Mouse (Mus musculus) adrenal gland, adult 2 months (tissue): ENCODE data around the gene Sos1. TPM values are rescaled to one million over a fixed set of nuclear protein-coding genes. Genes with fewer than 3 reads are reported as not detected.
"Not testable (repeated sequence)": the region's sequence is repeated elsewhere in the genome, so short reads cannot be mapped to it uniquely, and the experiment has no call there.

Experiments
- DNase-seq: peaks from one replicate; pipeline ENCODE4 v3.0.0; 2021
- polyA plus RNA-seq: library from polyadenylated mRNA; depleted of rRNA; stranded (reverse); fragments of >200 nt; gene quantifications from 2 replicates; pipeline ENCODE4 v1.2.3, GENCODE M21; 2012; rRNA removed
- total RNA-seq, 2 experiments: library from RNA; stranded (reverse); gene quantifications; 2 replicates each; pipeline ENCODE4 v1.2.3; 2021

The Sos1 gene
- total and polyA plus RNA-seq, 3 experiments = 2.8 to 29.0 (median 23.7) TPM

DNA sequence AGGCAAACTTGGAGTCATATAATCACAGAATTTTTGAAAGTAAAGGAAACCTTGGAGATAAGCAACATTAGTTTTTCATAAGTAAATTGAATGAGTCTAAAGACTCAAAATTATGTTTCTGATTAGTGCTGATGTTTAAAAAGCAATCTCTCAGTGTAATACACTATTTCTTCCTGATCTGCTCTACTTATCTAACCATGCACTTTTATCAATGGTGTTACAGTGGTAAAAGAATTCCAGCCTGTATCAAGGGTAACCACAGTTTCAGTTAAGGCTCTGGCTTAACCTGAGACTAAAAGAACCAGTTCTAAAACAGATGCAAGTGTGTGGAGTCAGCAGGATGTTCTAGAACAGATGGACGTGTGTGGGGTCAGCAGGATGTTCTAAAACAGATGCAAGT lies 59.3 kb downstream of the Sos1 start:
- no peak for DNase-seq

GRCm38 (mm10) chr17:80418572-80419210 lies 61.6 kb downstream of the Sos1 start:
- no peak for DNase-seq

DNA sequence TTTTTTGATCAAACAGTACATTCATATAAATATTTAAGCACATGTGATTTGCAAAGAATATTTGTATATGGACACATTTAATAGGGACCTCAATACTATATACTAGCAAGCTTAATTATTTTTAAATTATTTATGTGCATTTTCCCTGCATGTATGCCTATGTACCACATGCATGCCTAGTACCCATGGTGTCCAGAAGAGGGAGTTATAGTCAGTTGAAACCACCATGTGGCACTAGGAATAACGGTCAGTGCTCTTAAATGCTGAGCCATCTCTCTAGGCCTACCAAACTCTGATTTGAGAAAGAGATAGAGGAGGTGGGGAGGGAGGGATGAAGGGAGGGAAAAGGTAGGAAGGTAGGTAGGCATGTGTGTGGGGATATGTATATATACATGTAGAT lies 69.1 kb downstream of the Sos1 start:
- DNase-seq = no peak

DNA sequence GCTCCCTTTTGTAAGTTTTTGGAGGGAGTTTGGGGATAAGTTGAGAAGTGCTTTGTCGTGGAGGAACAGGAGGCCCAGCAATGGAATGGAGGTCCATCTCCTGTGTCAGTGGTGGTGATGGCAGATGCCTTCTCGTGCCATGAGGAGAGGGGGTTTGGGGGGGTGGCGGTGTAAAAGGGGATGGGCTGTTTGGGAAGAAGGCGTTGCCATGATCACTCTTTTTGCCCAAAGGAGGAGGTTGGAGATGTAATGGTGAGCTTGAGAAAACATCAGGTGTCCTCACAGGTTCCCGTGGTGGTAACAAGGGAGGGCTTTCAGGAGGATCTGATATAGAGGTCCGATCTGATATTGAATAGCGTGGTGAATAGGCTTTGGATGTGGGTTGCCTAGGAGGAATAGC lies 82.0 kb downstream of the Sos1 start:
- no peak for DNase-seq

- DNase-seq = peak; percentile 72
Measured at GRCm38 (mm10) chr17:80391423-80392403, 88.5 kb downstream of the Sos1 start.

DNA sequence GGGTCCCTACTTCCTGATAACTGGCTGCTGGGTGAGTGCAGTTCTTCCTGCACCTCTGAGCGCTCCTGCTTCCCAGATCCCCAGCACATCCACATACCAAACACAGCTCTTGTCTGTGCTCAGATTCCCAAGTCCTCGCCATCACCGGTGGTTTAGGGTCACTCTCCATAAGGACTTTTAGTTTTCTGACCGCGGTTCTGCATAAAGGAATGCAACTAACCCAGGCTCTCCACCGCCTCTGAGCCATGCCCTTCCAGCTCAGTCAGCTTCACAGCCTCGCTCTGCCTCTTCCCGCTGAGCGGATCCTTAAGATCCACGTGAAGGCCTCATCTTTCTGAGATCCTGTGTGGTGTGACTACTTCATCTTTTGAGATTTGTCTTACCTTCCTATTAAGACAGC lies 90.2 kb downstream of the Sos1 start:
- no peak for DNase-seq

DNA sequence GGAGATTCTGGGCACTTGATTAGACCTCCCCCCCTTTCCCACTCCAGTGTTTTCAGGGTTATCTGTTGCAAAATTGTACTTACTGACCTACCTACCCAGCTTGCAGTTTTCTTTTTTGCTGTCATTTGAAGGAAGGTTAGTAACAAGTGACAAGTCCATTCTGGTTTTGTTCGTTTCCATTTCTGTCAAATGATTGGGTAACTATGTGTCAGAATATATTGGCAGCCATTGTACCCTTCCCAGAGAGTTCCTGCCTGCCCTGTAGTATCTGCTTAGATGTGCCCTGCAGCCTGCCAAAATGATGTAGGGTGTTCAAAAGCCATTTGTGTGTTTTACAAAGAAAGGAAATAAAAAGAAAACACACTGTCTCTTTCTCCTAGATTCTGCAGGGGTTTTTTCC lies 94.6 kb downstream of the Sos1 start:
- DNase-seq = no peak

- DNase-seq = not testable (repeated sequence)
Measured at GRCm38 (mm10) chr17:80378386-80378785, 101.9 kb downstream of the Sos1 start.

- no peak for DNase-seq
Measured at GRCm38 (mm10) chr17:80373726-80374096, 106.5 kb downstream of the Sos1 start.

GRCm38 (mm10) chr17:80372989-80373725 lies 107.1 kb downstream of the Sos1 start, which contains the start of gene Gm10190:
Gene Gm10190, minus strand, starts transcription at chr17:80373541.
- DNase-seq = peak; percentile 94

- no peak for DNase-seq
Measured at GRCm38 (mm10) chr17:80368606-80369005, 111.6 kb downstream of the Sos1 start.

DNA sequence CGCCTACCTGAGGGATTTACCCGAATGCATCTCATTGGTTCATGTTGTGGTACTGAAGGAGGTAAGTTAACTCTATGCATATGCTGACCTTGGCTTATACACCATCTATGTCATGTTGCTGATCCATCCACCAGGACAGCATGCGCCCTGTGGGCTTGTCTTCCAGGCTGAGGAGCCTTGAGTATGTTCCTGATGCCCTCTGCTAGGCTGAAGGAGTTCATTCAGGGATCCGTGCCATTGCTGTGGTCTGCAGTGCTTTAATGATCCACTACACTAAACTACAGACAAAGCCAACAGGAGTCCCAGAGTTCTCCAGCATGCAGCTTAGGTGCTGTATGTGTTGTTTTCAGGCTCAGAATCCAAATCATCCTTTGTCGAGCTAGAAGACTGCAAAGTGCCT lies 113.0 kb downstream of the Sos1 start:
- DNase-seq = no peak

- no peak for DNase-seq
Measured at GRCm38 (mm10) chr17:80360245-80360644, 120.0 kb downstream of the Sos1 start.

DNA sequence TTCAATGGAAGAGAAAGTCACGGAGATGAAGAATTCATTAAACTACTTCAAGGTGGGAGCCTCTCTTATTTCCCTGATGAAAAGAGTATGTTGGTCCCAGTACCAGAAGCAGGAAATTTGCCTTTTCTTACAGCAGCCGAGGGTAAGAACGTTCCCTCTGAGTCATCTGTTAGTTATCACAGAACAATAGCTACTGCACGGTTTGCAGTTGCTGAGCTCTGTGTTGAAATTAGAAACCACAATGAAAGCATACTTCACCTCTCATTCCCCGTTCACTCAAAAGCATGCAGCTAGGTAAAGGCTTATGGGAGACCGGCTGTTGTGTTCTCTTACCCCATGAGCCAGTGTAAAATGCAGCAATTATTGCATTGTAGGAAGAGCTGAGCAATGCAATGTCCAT lies 133.0 kb downstream of the Sos1 start:
- DNase-seq = no peak

- DNase-seq = no peak
Measured at GRCm38 (mm10) chr17:80346591-80347125, 133.6 kb downstream of the Sos1 start.

- no peak for DNase-seq
Measured at GRCm38 (mm10) chr17:80345277-80345676, 135.0 kb downstream of the Sos1 start.

Other genes starting within 250 kb of the Sos1 start
- 10 to 100 TPM; 18.6 to 19.8 TPM for gene Morn2, start 190.2 kb downstream of the Sos1 start, total RNA-seq
- 2.4 and 3.7 TPM in 2 replicates for gene Morn2, start 190.2 kb downstream of the Sos1 start, polyA plus RNA-seq
- 10 to 100 TPM in 1 of 2 experiments, 1 to 10 TPM in 1; 9.4 to 10.9 TPM for gene Dhx57, start 190.0 kb downstream of the Sos1 start, total RNA-seq
- gene Dhx57, start 190.0 kb downstream of the Sos1 start, polyA plus RNA-seq = 4.2 and 4.5 TPM in 2 replicates
- gene Arhgef33, start 173.0 kb downstream of the Sos1 start, total RNA-seq = 1 to 10 TPM in 1 of 2 experiments, under 1 TPM in 1; 0.72 to 1.2 TPM
- 0.42 and 0.79 TPM in 2 replicates for gene Arhgef33, start 173.0 kb downstream of the Sos1 start, polyA plus RNA-seq
- gene Gm10190, start 106.9 kb downstream of the Sos1 start, total RNA-seq = not detected
- gene Gm10190, start 106.9 kb downstream of the Sos1 start, polyA plus RNA-seq = not detected in 2 replicates
- under 1 TPM; 0.14 to 0.17 TPM for gene Cdkl4, start 97.4 kb upstream of the Sos1 start, total RNA-seq
- gene Cdkl4, start 97.4 kb upstream of the Sos1 start, polyA plus RNA-seq = 0.07 and 0.15 TPM in 2 replicates
- 10 to 100 TPM; 38.0 to 46.4 TPM for gene Map4k3, start 248.0 kb upstream of the Sos1 start, total RNA-seq
- gene Map4k3, start 248.0 kb upstream of the Sos1 start, polyA plus RNA-seq = 46.5 and 47.2 TPM in 2 replicates